Comparison of ENCODE assay signal across 8 mouse cellular contexts in the genomic region with DNA sequence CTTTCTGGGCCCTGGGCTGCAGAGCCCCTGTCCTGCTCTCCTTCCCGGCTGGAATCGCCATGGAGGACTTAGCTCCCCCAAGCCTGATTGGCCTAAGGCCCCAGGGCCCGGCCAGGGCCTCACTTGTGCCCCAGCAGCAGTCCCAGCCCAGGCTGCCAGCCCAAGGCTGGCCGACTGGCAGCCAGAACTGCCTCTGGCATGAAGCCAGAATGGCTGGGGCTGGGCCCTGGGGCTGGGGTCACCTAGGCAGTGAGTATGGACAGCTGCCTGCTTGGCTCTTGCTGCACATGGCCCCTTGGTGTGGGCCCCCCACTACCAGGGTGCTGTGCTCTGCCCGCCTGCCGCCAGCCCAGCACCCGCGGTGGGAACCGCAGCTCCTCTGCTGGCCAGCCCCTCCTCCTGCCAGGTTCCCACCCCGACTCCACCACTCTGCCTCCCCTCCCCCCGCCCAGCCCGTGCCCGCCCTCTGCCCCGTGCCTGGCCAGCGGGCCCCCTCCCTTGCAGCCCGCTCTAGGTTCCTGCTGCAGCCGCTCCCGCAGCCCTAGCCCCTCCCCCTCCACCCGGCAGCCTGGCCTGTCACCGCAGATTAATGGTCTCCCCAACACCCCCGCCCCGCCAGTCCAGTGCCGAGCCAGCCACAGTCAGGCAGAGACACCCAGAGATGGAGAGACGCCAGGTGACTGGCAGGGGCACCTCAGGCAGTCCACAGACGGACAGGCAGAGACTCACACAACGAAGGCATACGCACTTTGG. TPM values are rescaled to one million over a fixed set of nuclear protein-coding genes. Genes with fewer than 3 reads are reported as not detected.
DNase-seq lines count a peak whose midpoint lies in the region; ATAC-seq lines count a peak whose summit lies in the region.

No protein-coding gene starts in this region.

- DNase-seq in layer of hippocampus, postnatal 10 days (ENCODE audit: low spot score in 2 of 2): peak; percentile 49 to 63
- DNase-seq in layer of hippocampus, postnatal 36 days: no peak
- peak; percentile 50 for DNase-seq in embryonic facial prominence, embryonic 11.5 days (ENCODE audit: low spot score)
- peak; percentile 91 for DNase-seq in heart, embryonic 10.5 days (ENCODE audit: low spot score)
- DNase-seq in kidney, adult 8-10 months: peak; percentile 51 to 63
- peak; percentile 81 for DNase-seq in lung, postnatal 10 days
- peak; percentile 91 for DNase-seq in retina, postnatal 1 day
- DNase-seq in spleen, adult 12 weeks (ENCODE audit: low spot score): no peak

- H3K27ac ChIP-seq in embryonic facial prominence, embryonic 11.5 days (replicated peaks; ENCODE audit: low read depth, low read length): peak overlapping the region; percentile 2; the same call in 1 of the 2 replicates
- H3K27ac ChIP-seq in heart, embryonic 10.5 days: peak overlapping the region; percentile 90

- H3K9ac ChIP-seq in embryonic facial prominence, embryonic 11.5 days (replicated peaks; ENCODE audit: low read length): peak overlapping the region; percentile 57

- H3K4me3 ChIP-seq in embryonic facial prominence, embryonic 11.5 days (ENCODE audit: low read depth, low read length): peak overlapping the region; percentile 18
- H3K4me3 ChIP-seq in heart, embryonic 10.5 days: peak overlapping the region; percentile 51

- no peaks in the 10 kb centered on the region for H3K9me3 ChIP-seq in embryonic facial prominence, embryonic 11.5 days (replicated peaks; ENCODE audit: control insufficient read depth, low read length)
- H3K9me3 ChIP-seq in heart, embryonic 10.5 days: no peaks in the 10 kb centered on the region

- peak; percentile 77 for ATAC-seq in embryonic facial prominence, embryonic 11.5 days (replicated peaks; ENCODE audit: insufficient number of reproducible peaks, low FRiP score, low TSS enrichment, low read depth)

- no peaks in the 10 kb centered on the region for H3K27me3 ChIP-seq in embryonic facial prominence, embryonic 11.5 days (ENCODE audit: control insufficient read depth, insufficient read depth, low read length)
- peaks cover 20% of the 10 kb centered on the region for H3K27me3 ChIP-seq in heart, embryonic 10.5 days (ENCODE audit: insufficient read depth, poor library complexity, severe bottlenecking)

- H3K36me3 ChIP-seq in embryonic facial prominence, embryonic 11.5 days (replicated peaks; ENCODE audit: control insufficient read depth, insufficient read depth, low read depth, low read length): no peaks in the 10 kb centered on the region
- peaks cover 73% of the 10 kb centered on the region for H3K36me3 ChIP-seq in heart, embryonic 10.5 days

- peaks cover 9% of the 10 kb centered on the region for H3K4me1 ChIP-seq in embryonic facial prominence, embryonic 11.5 days (ENCODE audit: control insufficient read depth, insufficient read depth, low read length)
- H3K4me1 ChIP-seq in heart, embryonic 10.5 days: peaks cover 90% of the 10 kb centered on the region

- 8% methylated on average over 24 of the region's 27 CpGs for WGBS in embryonic facial prominence, embryonic 11.5 days
- 6% methylated on average over 26 of the region's 27 CpGs for WGBS in heart, embryonic 10.5 days

- peak overlapping the region; percentile 66 for H3K4me2 ChIP-seq in embryonic facial prominence, embryonic 11.5 days (ENCODE audit: low read depth, low read length)

RNA-seq across cellular contexts. Expression of gene Kcnh2, which starts 22.0 kb away (rescaled TPM):
- total RNA-seq in layer of hippocampus, postnatal 10 days (2021): 10 to 100 TPM; 15.0 to 18.6 TPM
- total RNA-seq in layer of hippocampus, postnatal 36 days (2021): 10 to 100 TPM; 21.3 to 23.7 TPM
- 3.7 and 4.2 TPM in 2 replicates for polyA plus RNA-seq in embryonic facial prominence, embryonic 11.5 days (2014; fragmentation: Nextera tagmentation; extraction: Ambion mirVana)
- 28.8 and 32.2 TPM in 2 replicates for polyA plus RNA-seq in heart, embryonic 10.5 days (2016; fragmentation: Nextera tagmentation; extraction: Ambion mirVana)

RNA-seq across cellular contexts. Expression of gene Nos3, which starts 35.2 kb away (rescaled TPM):
- total RNA-seq in layer of hippocampus, postnatal 10 days (2021): 10 to 100 TPM; 10.1 to 11.8 TPM
- 1 to 10 TPM; 6.1 to 6.4 TPM for total RNA-seq in layer of hippocampus, postnatal 36 days (2021)
- 3.2 and 4.2 TPM in 2 replicates for polyA plus RNA-seq in embryonic facial prominence, embryonic 11.5 days (2014; fragmentation: Nextera tagmentation; extraction: Ambion mirVana)
- polyA plus RNA-seq in heart, embryonic 10.5 days (2016; fragmentation: Nextera tagmentation; extraction: Ambion mirVana): 23.2 and 40.8 TPM in 2 replicates

Comparison
In these comparisons a context has a peak if more than half of its experiments do, and no peak if none do; other contexts are left out.
1. DNase-seq: peak in layer of hippocampus, postnatal 10 days (2 of 2), embryonic facial prominence, embryonic 11.5 days (single experiment), heart, embryonic 10.5 days (single experiment), kidney, adult 8-10 months (2 of 2), lung, postnatal 10 days (single experiment) and retina, postnatal 1 day (single experiment); none in layer of hippocampus, postnatal 36 days (0 of 2) and spleen, adult 12 weeks (single experiment).